Mouse (Mus musculus): ENCODE data around the gene Zeb2.
A peak's percentile ranks its signal among the peaks of the same experiment; 100 is the strongest.

Gene Zeb2

GRCm38 (mm10) chr2:45060768-45061167 is 56.4 kb downstream of the Zeb2 start:
- no peak for DNase-seq (ENCODE audit: low spot score)

GRCm38 (mm10) chr2:45060202-45060601 is 57.0 kb downstream of the Zeb2 start:
- no peak for DNase-seq (ENCODE audit: low spot score)

- DNase-seq (ENCODE audit: low spot score): no peak
Measured at GRCm38 (mm10) chr2:45059599-45059998, 57.6 kb downstream of the Zeb2 start.

GRCm38 (mm10) chr2:45059010-45059409 is 58.2 kb downstream of the Zeb2 start:
- no peak for DNase-seq (ENCODE audit: low spot score)

- no peak for DNase-seq (ENCODE audit: low spot score)
Measured at GRCm38 (mm10) chr2:45058183-45058582, 59.0 kb downstream of the Zeb2 start.

- no peak for DNase-seq (ENCODE audit: low spot score)
Measured at GRCm38 (mm10) chr2:45056856-45057562, 60.2 kb downstream of the Zeb2 start.

- no peak for DNase-seq (ENCODE audit: low spot score)
Measured at GRCm38 (mm10) chr2:45055926-45056325, 61.3 kb downstream of the Zeb2 start.

GRCm38 (mm10) chr2:45055034-45055615 is 62.1 kb downstream of the Zeb2 start:
- DNase-seq (ENCODE audit: low spot score): no peak

GRCm38 (mm10) chr2:45054070-45055025 is 62.8 kb downstream of the Zeb2 start:
- no peak for DNase-seq (ENCODE audit: low spot score)

GRCm38 (mm10) chr2:45052587-45052986 is 64.6 kb downstream of the Zeb2 start:
- no peak for DNase-seq (ENCODE audit: low spot score)

GRCm38 (mm10) chr2:45051321-45051720 is 65.9 kb downstream of the Zeb2 start:
- DNase-seq (ENCODE audit: low spot score): no peak

- no peak for DNase-seq (ENCODE audit: low spot score)
Measured at GRCm38 (mm10) chr2:45049923-45050322, 67.3 kb downstream of the Zeb2 start.

- DNase-seq (ENCODE audit: low spot score): no peak
Measured at GRCm38 (mm10) chr2:45049279-45049678, 67.9 kb downstream of the Zeb2 start.

GRCm38 (mm10) chr2:45040706-45041312 is 76.4 kb downstream of the Zeb2 start:
- peak; percentile 38 for DNase-seq (ENCODE audit: low spot score)

- no peak for DNase-seq (ENCODE audit: low spot score)
Measured at GRCm38 (mm10) chr2:45039503-45039902, 77.7 kb downstream of the Zeb2 start.

- DNase-seq (ENCODE audit: low spot score): no peak
Measured at GRCm38 (mm10) chr2:45028091-45028638, 89.0 kb downstream of the Zeb2 start.

GRCm38 (mm10) chr2:45017186-45017800 is 99.9 kb downstream of the Zeb2 start:
- no peak for DNase-seq (ENCODE audit: low spot score)

- DNase-seq (ENCODE audit: low spot score): no peak
Measured at GRCm38 (mm10) chr2:45013325-45013724, 103.9 kb downstream of the Zeb2 start.

- DNase-seq (ENCODE audit: low spot score): no peak
Measured at GRCm38 (mm10) chr2:45012676-45013075, 104.5 kb downstream of the Zeb2 start.

- no peak for DNase-seq (ENCODE audit: low spot score)
Measured at GRCm38 (mm10) chr2:45010701-45011100, 106.5 kb downstream of the Zeb2 start.

- no peak for DNase-seq (ENCODE audit: low spot score)
Measured at GRCm38 (mm10) chr2:44999906-45000305, 117.3 kb downstream of the Zeb2 start.

GRCm38 (mm10) chr2:44998710-44999109 is 118.5 kb downstream of the Zeb2 start:
- DNase-seq (ENCODE audit: low spot score): no peak
